Mouse (Mus musculus): ENCODE results near the gene Rnf149. TPM values are rescaled to one million over a fixed set of nuclear protein-coding genes. Genes with fewer than 3 reads are reported as not detected.

Rnf149 gene
- total and polyA plus RNA-seq, 2 experiments from 2014 or later: 13.0 to 20.6 TPM

DNA sequence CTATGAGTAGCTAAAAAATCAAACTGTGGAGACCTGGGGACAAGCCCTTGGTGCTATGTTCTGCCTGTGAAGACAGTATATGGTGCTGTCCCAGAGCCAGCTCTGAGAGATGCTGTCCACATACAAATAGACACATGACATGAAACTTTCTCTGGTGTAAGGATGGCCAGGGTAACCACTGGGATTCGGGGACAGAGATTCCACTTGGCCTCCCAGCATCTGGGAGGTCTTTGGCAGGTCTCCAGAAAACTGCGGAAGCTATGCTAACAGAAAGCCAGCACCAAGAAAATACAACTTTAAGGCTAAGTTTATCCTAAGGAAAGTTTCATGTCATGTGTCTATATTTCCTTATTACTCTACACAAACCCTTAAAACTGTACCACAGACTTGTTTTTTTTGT is 27.4 kb downstream of the Rnf149 start:
- H3K27ac ChIP-seq (ENCODE audit: low read depth, low read length): no peak overlapping the region
- no peak overlapping the region for H3K4me3 ChIP-seq (ENCODE audit: low read depth, low read length)
- H3K9ac ChIP-seq (replicated peaks; ENCODE audit: low read length, poor library complexity, severe bottlenecking): no peak overlapping the region
- H3K4me2 ChIP-seq (ENCODE audit: low read depth, low read length, poor library complexity, severe bottlenecking): no peak overlapping the region
- 85% methylated on average over 2 of the region's 2 CpGs for WGBS
- ATAC-seq (ENCODE audit: low FRiP score): no peak
- H3K36me3 ChIP-seq (ENCODE audit: insufficient read depth, low read length): peaks cover 7% of the 10 kb centered on the region; the same call in 1 of the 2 replicates
- TF ChIP-seq CTCF (IDR thresholded peaks at IDR 0.05): no peak
- no peaks in the 10 kb centered on the region for H3K4me1 ChIP-seq (ENCODE audit: insufficient read depth, low read length)
- DNase-seq (ENCODE audit: low spot score): no peak
- H3K27me3 ChIP-seq (ENCODE audit: insufficient read depth, low read length): no peaks in the 10 kb centered on the region
- no peaks in the 10 kb centered on the region for H3K9me3 ChIP-seq (ENCODE audit: low read length)

DNA sequence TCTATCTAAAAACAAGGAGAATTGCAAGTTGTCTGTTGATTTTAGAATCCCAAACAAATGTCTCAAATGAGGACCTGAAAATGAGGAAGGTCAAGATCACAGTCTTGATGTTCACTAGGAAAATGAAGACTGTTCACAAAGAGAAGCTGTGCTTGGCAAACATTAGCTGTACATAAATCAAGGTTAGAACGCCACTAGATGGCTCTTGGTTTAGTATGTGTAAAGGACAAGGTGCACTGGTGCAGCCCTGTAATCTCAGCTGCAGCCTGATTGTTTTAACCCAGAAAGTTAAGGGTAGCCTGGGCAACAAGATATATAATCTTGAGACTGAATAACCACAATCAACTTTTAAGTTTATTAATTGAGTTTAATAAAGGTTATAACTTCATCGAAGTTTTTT is 30.0 kb downstream of the Rnf149 start:
- TF ChIP-seq CTCF (IDR thresholded peaks at IDR 0.05): peak; percentile 58
- Histone ChIP-seq H3K4me3 (ENCODE audit: low read depth, low read length) (no peak overlapping the region), H3K4me1 (ENCODE audit: insufficient read depth, low read length) (no peaks in the 10 kb centered on the region), H3K4me2 (ENCODE audit: low read depth, low read length, poor library complexity, severe bottlenecking) (no peak overlapping the region), H3K9me3 (ENCODE audit: low read length) (no peaks in the 10 kb centered on the region), H3K27ac (ENCODE audit: low read depth, low read length) (no peak overlapping the region), H3K36me3 (ENCODE audit: insufficient read depth, low read length) (peaks cover 23% of the 10 kb centered on the region), H3K9ac (replicated peaks; ENCODE audit: low read length, poor library complexity, severe bottlenecking) (no peak overlapping the region), H3K27me3 (ENCODE audit: insufficient read depth, low read length) (no peaks in the 10 kb centered on the region)
- ATAC-seq (ENCODE audit: low FRiP score) (no peak), DNase-seq (ENCODE audit: low spot score) (peak; percentile 45)
- 66% methylated on average over 2 of the region's 2 CpGs for WGBS

DNA sequence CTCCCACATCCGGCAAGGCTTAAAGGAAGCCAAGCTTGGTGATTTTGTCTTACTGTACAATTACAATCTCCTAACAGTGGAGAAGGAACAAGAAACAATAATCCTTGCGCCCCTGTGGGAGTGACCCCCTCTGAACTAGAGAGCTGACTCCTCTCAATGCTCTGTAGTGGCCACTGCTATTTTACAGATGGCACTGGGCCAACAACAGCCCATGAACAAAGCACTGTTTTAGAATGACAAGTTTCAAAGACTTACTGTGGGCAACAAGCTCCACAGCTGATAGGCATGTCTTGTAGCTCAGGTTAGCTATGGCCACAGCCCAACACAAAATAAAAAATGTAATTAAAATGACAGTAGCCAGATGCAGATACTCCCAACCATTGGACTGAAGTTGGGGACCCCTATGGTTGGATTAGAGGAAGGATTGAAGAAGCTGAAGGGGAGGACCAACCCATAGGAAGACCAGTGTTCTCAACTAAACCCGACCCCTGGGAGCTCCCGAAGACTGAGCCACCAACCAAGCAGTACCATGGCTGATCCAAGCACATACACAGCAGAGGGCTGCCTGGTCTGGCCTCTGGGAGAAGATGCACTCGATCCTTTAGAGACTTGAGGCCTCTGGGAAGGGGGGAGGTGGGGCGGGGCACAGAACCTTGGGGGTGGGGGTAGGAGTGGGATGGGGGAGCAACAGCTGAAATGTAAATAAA is 30.9 kb downstream of the Rnf149 start:
- no peaks in the 10 kb centered on the region for H3K4me1 ChIP-seq (ENCODE audit: insufficient read depth, low read length)
- H3K4me3 ChIP-seq (ENCODE audit: low read depth, low read length): no peak overlapping the region
- H3K36me3 ChIP-seq (ENCODE audit: insufficient read depth, low read length): peaks cover 24% of the 10 kb centered on the region
- no peak overlapping the region for H3K9ac ChIP-seq (replicated peaks; ENCODE audit: low read length, poor library complexity, severe bottlenecking)
- ATAC-seq (ENCODE audit: low FRiP score): no peak
- no peak for DNase-seq (ENCODE audit: low spot score)
- no peak for TF ChIP-seq CTCF (IDR thresholded peaks at IDR 0.05)
- H3K4me2 ChIP-seq (ENCODE audit: low read depth, low read length, poor library complexity, severe bottlenecking): no peak overlapping the region
- 94% methylated on average over 6 of the region's 6 CpGs for WGBS
- H3K27me3 ChIP-seq (ENCODE audit: insufficient read depth, low read length): no peaks in the 10 kb centered on the region
- no peaks in the 10 kb centered on the region for H3K9me3 ChIP-seq (ENCODE audit: low read length)
- no peak overlapping the region for H3K27ac ChIP-seq (ENCODE audit: low read depth, low read length)

DNA sequence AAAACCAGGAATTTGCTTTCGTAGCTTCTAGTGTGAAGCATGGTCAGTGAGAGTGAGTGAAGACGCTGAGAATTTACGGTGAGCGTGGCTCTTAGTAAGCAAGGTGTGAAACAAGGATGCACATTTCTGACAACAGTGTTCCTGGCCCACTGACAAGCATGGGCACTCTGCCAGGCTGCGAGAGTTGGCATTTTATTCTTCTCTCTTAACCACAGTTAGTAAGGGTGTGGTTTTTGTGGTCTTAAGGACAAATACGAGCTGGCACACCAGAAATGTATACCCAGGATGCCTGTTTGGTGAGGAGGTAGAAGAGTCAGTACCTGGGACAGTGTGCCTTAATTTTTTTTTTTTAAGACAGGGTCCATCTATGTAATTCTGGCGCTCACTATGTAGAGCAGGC is 31.6 kb downstream of the Rnf149 start:
- no peak overlapping the region for H3K9ac ChIP-seq (replicated peaks; ENCODE audit: low read length, poor library complexity, severe bottlenecking)
- no peaks in the 10 kb centered on the region for H3K4me1 ChIP-seq (ENCODE audit: insufficient read depth, low read length)
- no peak overlapping the region for H3K27ac ChIP-seq (ENCODE audit: low read depth, low read length)
- no peak overlapping the region for H3K4me3 ChIP-seq (ENCODE audit: low read depth, low read length)
- 91% methylated on average over 7 of the region's 7 CpGs for WGBS
- H3K9me3 ChIP-seq (ENCODE audit: low read length): no peaks in the 10 kb centered on the region
- peaks cover 25% of the 10 kb centered on the region for H3K36me3 ChIP-seq (ENCODE audit: insufficient read depth, low read length)
- ATAC-seq (ENCODE audit: low FRiP score): no peak
- no peak overlapping the region for H3K4me2 ChIP-seq (ENCODE audit: low read depth, low read length, poor library complexity, severe bottlenecking)
- H3K27me3 ChIP-seq (ENCODE audit: insufficient read depth, low read length): no peaks in the 10 kb centered on the region
- DNase-seq (ENCODE audit: low spot score): no peak
- no peak for TF ChIP-seq CTCF (IDR thresholded peaks at IDR 0.05)

DNA sequence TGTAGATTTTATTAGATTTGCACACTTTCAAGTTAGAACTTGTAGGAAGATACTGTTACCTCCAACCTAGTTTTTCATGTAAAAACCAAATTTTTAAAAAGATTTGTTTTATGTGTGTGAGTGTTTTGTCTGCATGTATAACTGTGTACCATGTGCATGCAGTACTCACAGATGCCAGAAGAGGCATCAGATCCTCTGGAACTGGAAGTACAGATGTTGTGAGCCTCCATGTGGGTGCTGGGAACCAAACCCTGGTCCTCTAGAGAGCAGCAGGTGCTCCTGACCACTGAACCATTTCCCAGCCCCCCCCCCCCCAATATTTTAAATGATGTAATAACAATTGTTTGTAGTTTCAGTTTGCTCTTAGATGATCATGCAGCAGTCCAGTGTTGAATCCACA is 36.6 kb downstream of the Rnf149 start:
- Histone ChIP-seq H3K36me3 (ENCODE audit: insufficient read depth, low read length) (peaks cover 37% of the 10 kb centered on the region), H3K27me3 (ENCODE audit: insufficient read depth, low read length) (no peaks in the 10 kb centered on the region), H3K27ac (ENCODE audit: low read depth, low read length) (no peak overlapping the region), H3K4me1 (ENCODE audit: insufficient read depth, low read length) (peaks cover 4% of the 10 kb centered on the region; the same call in 1 of the 2 replicates), H3K9me3 (ENCODE audit: low read length) (no peaks in the 10 kb centered on the region), H3K4me2 (ENCODE audit: low read depth, low read length, poor library complexity, severe bottlenecking) (no peak overlapping the region), H3K9ac (replicated peaks; ENCODE audit: low read length, poor library complexity, severe bottlenecking) (no peak overlapping the region), H3K4me3 (ENCODE audit: low read depth, low read length) (no peak overlapping the region)
- ATAC-seq (ENCODE audit: low FRiP score) (no peak), DNase-seq (ENCODE audit: low spot score) (no peak)
- TF ChIP-seq CTCF (IDR thresholded peaks at IDR 0.05): peak; percentile 27; the same call in 1 of the 2 replicates

DNA sequence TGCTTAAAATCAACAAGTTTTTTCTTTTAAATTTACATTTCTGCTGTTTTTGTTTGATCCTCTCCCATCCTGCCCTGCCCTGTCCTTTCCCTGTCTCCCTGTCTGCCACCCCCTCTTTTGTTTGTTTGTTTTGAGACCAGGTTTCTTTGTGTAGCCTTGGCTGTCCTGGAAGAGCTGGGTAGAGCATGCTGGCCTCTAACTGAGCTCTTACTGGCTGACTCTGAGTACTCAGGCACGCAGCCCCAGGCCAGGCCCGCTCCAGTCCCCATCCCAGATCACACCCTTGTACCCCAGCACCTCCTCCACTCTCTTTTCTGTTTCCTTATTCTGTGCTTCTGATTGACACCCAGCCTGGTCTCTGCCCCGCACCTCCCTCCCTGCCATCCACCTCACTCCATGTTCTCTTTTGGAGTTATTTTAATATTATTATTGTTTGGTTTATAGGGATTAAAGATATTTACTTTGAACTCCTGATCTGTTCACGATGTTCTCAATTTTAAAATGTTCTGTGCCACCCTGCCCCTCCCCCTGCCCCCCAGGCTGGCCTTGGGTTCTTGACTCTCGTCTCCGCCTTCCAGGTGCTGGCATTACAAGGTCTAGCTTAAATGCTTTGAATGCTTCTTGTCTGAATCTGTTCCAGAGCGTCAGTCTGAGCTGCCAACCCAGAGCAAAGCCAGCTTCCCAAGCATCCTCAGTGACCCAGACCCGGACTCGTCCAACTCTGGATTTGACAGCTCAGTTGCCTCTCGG is 39.4 kb downstream of the Rnf149 start:
- H3K27me3 ChIP-seq (ENCODE audit: insufficient read depth, low read length): no peaks in the 10 kb centered on the region
- H3K9ac ChIP-seq (replicated peaks; ENCODE audit: low read length, poor library complexity, severe bottlenecking): no peak overlapping the region; the same call in 1 of the 2 replicates
- ATAC-seq (ENCODE audit: low FRiP score) (no peak), DNase-seq (ENCODE audit: low spot score) (no peak)
- no peak for TF ChIP-seq CTCF (IDR thresholded peaks at IDR 0.05)
- H3K4me1 ChIP-seq (ENCODE audit: insufficient read depth, low read length): peaks cover 4% of the 10 kb centered on the region; the same call in 1 of the 2 replicates
- no peak overlapping the region for H3K4me3 ChIP-seq (ENCODE audit: low read depth, low read length)
- WGBS: 90% methylated on average over 10 of the region's 10 CpGs
- no peaks in the 10 kb centered on the region for H3K9me3 ChIP-seq (ENCODE audit: low read length)
- peaks cover 26% of the 10 kb centered on the region for H3K36me3 ChIP-seq (ENCODE audit: insufficient read depth, low read length)
- no peak overlapping the region for H3K4me2 ChIP-seq (ENCODE audit: low read depth, low read length, poor library complexity, severe bottlenecking)
- H3K27ac ChIP-seq (ENCODE audit: low read depth, low read length): no peak overlapping the region
